Mouse (Mus musculus) ES-Bruce4 (cell line): ENCODE results near the gene Grn. TPM values are rescaled to one million over a fixed set of nuclear protein-coding genes. Genes with fewer than 3 reads are reported as not detected.

Source experiments
- H3K27ac ChIP-seq: 2 replicates; pipeline ENCODE4 v1.5.1; 2012; ENCODE audit warnings: low read length, inconsistent platforms; ENCODE audit not compliant: insufficient read depth
- H3K27me3 ChIP-seq: 2 replicates; pipeline ENCODE4 v1.6.1; 2012; ENCODE audit warnings: mild to moderate bottlenecking, low read length, inconsistent platforms; ENCODE audit not compliant: control insufficient read depth, poor library complexity, insufficient read depth, severe bottlenecking
- H3K36me3 ChIP-seq: 2 replicates; pipeline ENCODE4 v1.6.1; 2012; ENCODE audit warnings: inconsistent platforms, mild to moderate bottlenecking, low read length, moderate library complexity; ENCODE audit not compliant: control insufficient read depth, poor library complexity, insufficient read depth, severe bottlenecking
- H3K4me1 ChIP-seq: one replicate; pipeline ENCODE4 v1.8.1; 2011; ENCODE audit warnings: low read length; ENCODE audit not compliant: control insufficient read depth, insufficient read depth
- H3K4me3 ChIP-seq: 2 replicates; pipeline ENCODE4 v1.5.1; 2011; ENCODE audit warnings: low read depth, mild to moderate bottlenecking, low read length
- H3K9ac ChIP-seq: 2 replicates; pipeline ENCODE4 v1.6.1; 2012; ENCODE audit warnings: low read depth, mild to moderate bottlenecking, inconsistent platforms; ENCODE audit not compliant: poor library complexity, severe bottlenecking
- H3K9me3 ChIP-seq: replicated peaks from 2 replicates; pipeline ENCODE4 v1.6.1; 2012; ENCODE audit warnings: mild to moderate bottlenecking, low read length, inconsistent platforms; ENCODE audit not compliant: control insufficient read depth, poor library complexity, insufficient read depth, severe bottlenecking
- CTCF ChIP-seq: IDR thresholded peaks from one replicate; pipeline ENCODE4 v1.8.1; 2011; ENCODE audit warnings: low read depth, low read length
- EP300 ChIP-seq: IDR thresholded peaks from 2 replicates; pipeline ENCODE4 v1.6.1; 2011; ENCODE audit warnings: low read depth, low read length; ENCODE audit not compliant: insufficient read depth
- POLR2A ChIP-seq: IDR thresholded peaks from one replicate; pipeline ENCODE4 v1.8.1; 2011; ENCODE audit warnings: low read length; ENCODE audit not compliant: insufficient read depth
- polyA plus RNA-seq: library from polyadenylated mRNA; stranded (reverse); fragments of >200 nt; gene quantifications from 2 replicates; pipeline ENCODE4 v1.2.4, GENCODE M21; 2011; ENCODE audit warnings: low read depth; ENCODE audit not compliant: missing spikeins, insufficient read depth, insufficient read length

Grn gene
- polyA plus RNA-seq, 1 experiment: 68.4 TPM

GRCm38 (mm10) chr11:102394421-102395124 is 35.5 kb upstream of the Grn start:
- TF ChIP-seq POLR2A: no peak
- no peak for TF ChIP-seq CTCF
- peak; percentile 85 for TF ChIP-seq EP300
- Histone ChIP-seq H3K9ac (no peak overlapping the region), H3K9me3 (no peaks in the 10 kb centered on the region), H3K4me3 (no peak overlapping the region; the same call in 1 of the 2 replicates), H3K36me3 (no peaks in the 10 kb centered on the region), H3K27ac (no peak overlapping the region), H3K4me1 (peaks cover 5% of the 10 kb centered on the region), H3K27me3 (no peaks in the 10 kb centered on the region)

DNA sequence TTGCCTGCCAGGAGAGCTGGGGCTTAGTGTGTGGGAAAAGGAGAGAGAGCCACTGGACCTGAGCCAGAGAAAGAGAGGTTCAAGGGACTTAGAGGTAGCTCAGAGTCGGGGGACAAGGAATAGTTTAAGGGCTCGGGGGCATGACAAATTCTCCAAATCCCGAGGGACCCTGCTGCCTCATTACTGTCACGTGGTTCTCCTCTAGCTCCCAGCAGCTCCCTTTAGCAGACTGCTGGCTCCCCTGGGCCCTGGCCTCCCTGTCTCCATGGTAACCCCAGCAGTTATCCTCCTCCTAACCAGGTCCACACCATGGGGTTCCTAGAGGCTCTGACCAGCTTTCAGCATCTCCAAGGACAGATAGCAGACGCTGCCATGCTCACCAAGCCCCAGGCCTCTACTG is 34.9 kb upstream of the Grn start:
- Histone ChIP-seq H3K9ac (no peak overlapping the region), H3K27me3 (no peaks in the 10 kb centered on the region), H3K4me1 (peaks cover 5% of the 10 kb centered on the region), H3K27ac (no peak overlapping the region), H3K9me3 (no peaks in the 10 kb centered on the region), H3K4me3 (no peak overlapping the region), H3K36me3 (no peaks in the 10 kb centered on the region)
- TF ChIP-seq POLR2A (no peak), CTCF (no peak), EP300 (no peak)

- Histone ChIP-seq H3K27ac (no peak overlapping the region), H3K9me3 (no peaks in the 10 kb centered on the region), H3K4me3 (no peak overlapping the region), H3K36me3 (no peaks in the 10 kb centered on the region), H3K27me3 (no peaks in the 10 kb centered on the region), H3K9ac (no peak overlapping the region), H3K4me1 (peaks cover 9% of the 10 kb centered on the region)
- TF ChIP-seq CTCF (no peak), EP300 (no peak), POLR2A (no peak)
These were observed 33.9 kb upstream of the Grn start for GRCm38 (mm10) chr11:102396263-102396662.

DNA sequence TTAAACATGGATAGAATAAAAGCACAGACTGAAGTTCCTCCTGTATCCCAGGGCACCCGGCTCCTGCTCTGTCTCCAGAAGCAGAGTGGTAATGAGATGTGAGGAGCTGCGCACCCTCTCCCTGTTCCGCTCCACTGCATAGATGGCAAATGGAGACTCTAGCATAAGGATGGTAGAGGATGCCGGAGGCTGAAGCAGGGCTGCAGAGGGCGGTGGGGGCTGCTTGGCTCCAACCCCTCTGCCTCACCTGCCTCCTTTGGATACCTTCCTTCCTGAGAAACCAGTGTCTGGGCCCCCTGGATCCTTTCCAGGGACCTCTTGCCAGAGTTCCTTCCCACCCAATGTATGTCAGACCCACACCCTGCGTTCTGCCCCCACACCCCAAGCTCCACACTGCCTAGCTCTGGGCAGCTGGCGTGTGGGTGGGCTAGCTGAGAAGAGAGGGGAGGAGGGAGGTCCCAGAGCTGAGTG is 33.4 kb upstream of the Grn start:
- Histone ChIP-seq H3K27me3 (no peaks in the 10 kb centered on the region), H3K4me3 (no peak overlapping the region), H3K4me1 (peaks cover 9% of the 10 kb centered on the region)

DNA sequence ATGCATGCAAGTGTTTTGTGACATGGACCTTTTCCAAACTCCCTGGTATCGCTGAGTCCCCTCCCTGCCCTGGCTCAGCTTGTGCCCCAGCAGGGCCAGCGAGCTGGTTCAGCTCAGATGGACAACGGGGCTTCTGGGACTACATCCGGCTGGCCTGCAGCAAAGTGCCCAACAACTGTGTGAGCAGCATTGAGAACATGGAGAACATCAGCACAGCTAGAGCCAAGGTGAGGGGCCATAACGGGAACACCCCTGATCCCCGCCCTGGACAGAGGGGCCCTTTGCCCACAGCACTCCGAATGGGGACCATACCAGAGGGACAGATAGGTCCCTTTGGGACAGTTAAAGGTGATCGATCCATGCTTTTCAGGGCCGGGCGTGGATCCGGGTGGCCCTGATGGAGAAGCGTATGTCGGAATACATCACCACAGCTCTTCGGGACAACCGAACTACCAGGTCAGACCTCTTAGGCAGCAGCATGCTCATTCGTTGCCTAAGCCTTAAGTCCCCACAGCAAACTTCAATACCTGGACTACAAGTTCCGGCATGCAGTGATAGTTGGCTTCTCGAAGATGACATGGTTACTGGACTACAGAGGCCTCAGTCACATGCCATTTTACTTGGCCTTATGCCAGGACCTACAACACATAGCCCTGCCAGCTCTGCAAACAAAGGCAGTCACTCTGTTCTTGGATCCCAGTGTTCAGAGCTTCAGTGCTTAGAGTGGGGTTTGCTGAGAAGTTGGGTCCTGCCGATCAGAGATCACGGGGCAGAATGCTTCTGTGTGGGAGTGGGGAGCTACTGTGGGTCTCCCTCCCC is 31.9 kb upstream of the Grn start:
- H3K27me3 ChIP-seq: no peaks in the 10 kb centered on the region
- TF ChIP-seq POLR2A: no peak
- TF ChIP-seq CTCF: no peak
- H3K36me3 ChIP-seq: peaks cover 11% of the 10 kb centered on the region
- peaks cover 9% of the 10 kb centered on the region for H3K4me1 ChIP-seq
- H3K4me3 ChIP-seq: no peak overlapping the region
- no peaks in the 10 kb centered on the region for H3K9me3 ChIP-seq
- H3K9ac ChIP-seq: no peak overlapping the region
- H3K27ac ChIP-seq: no peak overlapping the region

More for the DNA sequence above, 33.4 kb upstream of the Grn start:
- H3K9ac ChIP-seq: no peak overlapping the region
- no peak for TF ChIP-seq EP300
- no peak for TF ChIP-seq POLR2A
- TF ChIP-seq CTCF: no peak
- H3K36me3 ChIP-seq: no peaks in the 10 kb centered on the region
- H3K27ac ChIP-seq: no peak overlapping the region
- H3K9me3 ChIP-seq: no peaks in the 10 kb centered on the region

GRCm38 (mm10) chr11:102399107-102399506 is 31.0 kb upstream of the Grn start:
- Histone ChIP-seq H3K9ac (no peak overlapping the region; the same call in 1 of the 2 replicates), H3K4me3 (no peak overlapping the region), H3K27ac (no peak overlapping the region), H3K4me1 (peaks cover 9% of the 10 kb centered on the region), H3K9me3 (no peaks in the 10 kb centered on the region), H3K27me3 (no peaks in the 10 kb centered on the region), H3K36me3 (peaks cover 20% of the 10 kb centered on the region)
- TF ChIP-seq POLR2A (no peak), CTCF (no peak), EP300 (no peak)
